Mouse (Mus musculus): ENCODE measurements around the gene Bbs10. TPM values are rescaled to one million over a fixed set of nuclear protein-coding genes. Genes with fewer than 3 reads are reported as not detected.
A peak's percentile ranks its signal among the peaks of the same experiment; 100 is the strongest.

The Bbs10 gene
- polyA plus RNA-seq, 1 experiment from 2014 or later, result 4.0 TPM

DNA sequence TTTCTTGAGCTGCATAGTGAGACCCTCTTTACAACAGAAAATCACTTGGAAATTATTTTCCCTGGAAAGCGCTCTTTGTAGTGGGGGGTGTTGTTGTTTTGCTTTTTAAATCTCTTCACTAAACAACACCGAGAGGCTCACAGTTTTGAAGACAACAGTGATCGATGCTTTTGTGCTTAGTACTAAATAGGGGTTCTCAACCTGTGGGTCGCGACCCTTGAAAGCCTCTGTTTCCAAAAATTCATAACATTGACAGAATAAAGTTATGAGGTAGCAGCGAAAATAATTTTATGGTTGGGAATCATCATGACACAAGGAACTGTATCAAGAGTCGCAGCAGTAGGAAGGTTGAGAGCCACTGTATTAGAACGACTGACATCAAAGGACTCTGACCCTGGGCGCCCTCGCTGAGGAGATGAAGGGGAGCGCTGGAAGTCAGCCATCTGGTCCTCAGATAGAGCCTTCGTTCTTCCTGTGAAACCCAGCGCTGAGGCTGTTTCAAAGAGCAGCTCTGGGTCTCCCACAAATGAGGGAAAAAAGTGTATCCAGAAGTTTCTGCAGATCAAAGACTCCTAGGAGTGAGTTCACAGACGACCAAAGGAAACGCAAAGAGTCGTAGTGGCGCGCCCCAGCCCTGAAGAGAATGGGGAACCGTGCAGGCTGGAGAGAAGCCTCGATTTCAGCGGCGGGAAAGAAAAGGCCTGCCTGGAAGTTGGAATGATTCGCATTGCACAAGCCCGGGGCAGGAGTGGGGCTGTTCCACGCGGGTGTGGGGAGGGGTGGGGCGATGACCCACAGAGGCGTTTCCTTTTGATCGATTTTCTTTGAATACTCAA is 37.3 kb downstream of the Bbs10 start:
- 19% methylated on average over 29 of the region's 29 CpGs for WGBS
- H3K9ac ChIP-seq (ENCODE audit: low read depth, low read length), result no peak overlapping the region

GRCm38 (mm10) chr10:111336353-111336713 is 37.9 kb downstream of the Bbs10 start:
- WGBS, result 25% methylated on average over 10 of the region's 10 CpGs
- H3K9me3 ChIP-seq (ENCODE audit: control insufficient read depth, low read length), result no peaks in the 10 kb centered on the region
- no peaks in the 10 kb centered on the region for H3K36me3 ChIP-seq (ENCODE audit: control insufficient read depth, insufficient read depth, low read length)
- ATAC-seq (ENCODE audit: low read depth) (no peak), DNase-seq (ENCODE audit: low spot score) (peak; percentile 7)
- no peaks in the 10 kb centered on the region for H3K27me3 ChIP-seq (replicated peaks; ENCODE audit: control insufficient read depth, insufficient read depth, low read length)
- no peak overlapping the region for H3K9ac ChIP-seq (ENCODE audit: low read depth, low read length)
- peak overlapping the region; percentile 16 for H3K4me3 ChIP-seq (ENCODE audit: low read depth, low read length)
- H3K4me1 ChIP-seq (ENCODE audit: control insufficient read depth, insufficient read depth, low read length), result no peaks in the 10 kb centered on the region
- H3K4me2 ChIP-seq (ENCODE audit: low read depth, low read length), result peak overlapping the region; percentile 45
- H3K27ac ChIP-seq (replicated peaks; ENCODE audit: low read depth, low read length), result no peak overlapping the region

More for the DNA sequence above, 37.3 kb downstream of the Bbs10 start:
- Histone ChIP-seq H3K27me3 (replicated peaks; ENCODE audit: control insufficient read depth, insufficient read depth, low read length) (no peaks in the 10 kb centered on the region), H3K27ac (replicated peaks; ENCODE audit: low read depth, low read length) (no peak overlapping the region), H3K4me3 (ENCODE audit: low read depth, low read length) (peak overlapping the region; percentile 16), H3K9me3 (ENCODE audit: control insufficient read depth, low read length) (no peaks in the 10 kb centered on the region), H3K36me3 (ENCODE audit: control insufficient read depth, insufficient read depth, low read length) (no peaks in the 10 kb centered on the region), H3K4me1 (ENCODE audit: control insufficient read depth, insufficient read depth, low read length) (no peaks in the 10 kb centered on the region), H3K4me2 (ENCODE audit: low read depth, low read length) (peak overlapping the region; percentile 45)
- DNase-seq (ENCODE audit: low spot score) (peak; percentile 20), ATAC-seq (ENCODE audit: low read depth) (no peak)

GRCm38 (mm10) chr10:111339296-111339695 is 40.8 kb downstream of the Bbs10 start:
- Histone ChIP-seq H3K4me2 (ENCODE audit: low read depth, low read length) (no peak overlapping the region), H3K4me3 (ENCODE audit: low read depth, low read length) (no peak overlapping the region), H3K9me3 (ENCODE audit: control insufficient read depth, low read length) (no peaks in the 10 kb centered on the region), H3K36me3 (ENCODE audit: control insufficient read depth, insufficient read depth, low read length) (no peaks in the 10 kb centered on the region), H3K27me3 (replicated peaks; ENCODE audit: control insufficient read depth, insufficient read depth, low read length) (no peaks in the 10 kb centered on the region), H3K27ac (replicated peaks; ENCODE audit: low read depth, low read length) (no peak overlapping the region), H3K9ac (ENCODE audit: low read depth, low read length) (no peak overlapping the region), H3K4me1 (ENCODE audit: control insufficient read depth, insufficient read depth, low read length) (no peaks in the 10 kb centered on the region)
- DNase-seq (ENCODE audit: low spot score) (no peak), ATAC-seq (ENCODE audit: low read depth) (no peak)
- WGBS, result 62% methylated on average over 11 of the region's 11 CpGs

- ATAC-seq (ENCODE audit: low read depth), result no peak
- no peaks in the 10 kb centered on the region for H3K36me3 ChIP-seq (ENCODE audit: control insufficient read depth, insufficient read depth, low read length)
Observed at GRCm38 (mm10) chr10:111341761-111342160, 43.3 kb downstream of the Bbs10 start.

GRCm38 (mm10) chr10:111343555-111343954 is 45.1 kb downstream of the Bbs10 start:
- Histone ChIP-seq H3K27me3 (replicated peaks; ENCODE audit: control insufficient read depth, insufficient read depth, low read length) (no peaks in the 10 kb centered on the region), H3K9me3 (ENCODE audit: control insufficient read depth, low read length) (no peaks in the 10 kb centered on the region), H3K4me1 (ENCODE audit: control insufficient read depth, insufficient read depth, low read length) (no peaks in the 10 kb centered on the region), H3K27ac (replicated peaks; ENCODE audit: low read depth, low read length) (no peak overlapping the region), H3K4me2 (ENCODE audit: low read depth, low read length) (no peak overlapping the region), H3K4me3 (ENCODE audit: low read depth, low read length) (no peak overlapping the region), H3K36me3 (ENCODE audit: control insufficient read depth, insufficient read depth, low read length) (no peaks in the 10 kb centered on the region), H3K9ac (ENCODE audit: low read depth, low read length) (no peak overlapping the region)
- no peak for ATAC-seq (ENCODE audit: low read depth)
- no peak for DNase-seq (ENCODE audit: low spot score)
- 77% methylated on average over 5 of the region's 5 CpGs for whole genome bisulfite sequencing

More at GRCm38 (mm10) chr10:111341761-111342160, 43.3 kb downstream of the Bbs10 start:
- H3K9me3 ChIP-seq (ENCODE audit: control insufficient read depth, low read length), result no peaks in the 10 kb centered on the region
- no peak overlapping the region for H3K4me3 ChIP-seq (ENCODE audit: low read depth, low read length)
- no peak overlapping the region for H3K27ac ChIP-seq (replicated peaks; ENCODE audit: low read depth, low read length)
- no peaks in the 10 kb centered on the region for H3K4me1 ChIP-seq (ENCODE audit: control insufficient read depth, insufficient read depth, low read length)
- H3K4me2 ChIP-seq (ENCODE audit: low read depth, low read length), result no peak overlapping the region
- WGBS, result 85% methylated on average over 7 of the region's 7 CpGs
- H3K9ac ChIP-seq (ENCODE audit: low read depth, low read length), result no peak overlapping the region
- no peak for DNase-seq (ENCODE audit: low spot score)
- H3K27me3 ChIP-seq (replicated peaks; ENCODE audit: control insufficient read depth, insufficient read depth, low read length), result no peaks in the 10 kb centered on the region

GRCm38 (mm10) chr10:111348263-111348662 is 49.8 kb downstream of the Bbs10 start:
- H3K36me3 ChIP-seq (ENCODE audit: control insufficient read depth, insufficient read depth, low read length), result no peaks in the 10 kb centered on the region
- H3K27me3 ChIP-seq (replicated peaks; ENCODE audit: control insufficient read depth, insufficient read depth, low read length), result no peaks in the 10 kb centered on the region
- 64% methylated on average over 2 of the region's 2 CpGs for WGBS
- H3K9ac ChIP-seq (ENCODE audit: low read depth, low read length), result no peak overlapping the region
- no peak for ATAC-seq (ENCODE audit: low read depth)
- DNase-seq (ENCODE audit: low spot score), result no peak
- H3K4me1 ChIP-seq (ENCODE audit: control insufficient read depth, insufficient read depth, low read length), result no peaks in the 10 kb centered on the region
- H3K27ac ChIP-seq (replicated peaks; ENCODE audit: low read depth, low read length), result no peak overlapping the region
- no peak overlapping the region for H3K4me3 ChIP-seq (ENCODE audit: low read depth, low read length)
- no peaks in the 10 kb centered on the region for H3K9me3 ChIP-seq (ENCODE audit: control insufficient read depth, low read length)
- no peak overlapping the region for H3K4me2 ChIP-seq (ENCODE audit: low read depth, low read length)

Other genes with a start within 250 kb of the Bbs10 start
- gene Osbpl8, start 133.9 kb upstream of the Bbs10 start, polyA plus RNA-seq (2014; fragmentation: Nextera tagmentation; extraction: Ambion mirVana), result 9.5 and 10.0 TPM in 2 replicates
- 234 and 242 TPM in 2 replicates for gene Nap1l1, start 174.5 kb downstream of the Bbs10 start, polyA plus RNA-seq (2014; fragmentation: Nextera tagmentation; extraction: Ambion mirVana)
- 36.2 and 43.6 TPM in 2 replicates for gene Phlda1, start 207.6 kb downstream of the Bbs10 start, polyA plus RNA-seq (2014; fragmentation: Nextera tagmentation; extraction: Ambion mirVana)